Mouse (Mus musculus): ENCODE data around the gene Gm11492. TPM values are rescaled to one million over a fixed set of nuclear protein-coding genes. Genes with fewer than 3 reads are reported as not detected.

Gene Gm11492
- polyA plus RNA-seq, 1 experiment from 2014 or later: not detected

DNA sequence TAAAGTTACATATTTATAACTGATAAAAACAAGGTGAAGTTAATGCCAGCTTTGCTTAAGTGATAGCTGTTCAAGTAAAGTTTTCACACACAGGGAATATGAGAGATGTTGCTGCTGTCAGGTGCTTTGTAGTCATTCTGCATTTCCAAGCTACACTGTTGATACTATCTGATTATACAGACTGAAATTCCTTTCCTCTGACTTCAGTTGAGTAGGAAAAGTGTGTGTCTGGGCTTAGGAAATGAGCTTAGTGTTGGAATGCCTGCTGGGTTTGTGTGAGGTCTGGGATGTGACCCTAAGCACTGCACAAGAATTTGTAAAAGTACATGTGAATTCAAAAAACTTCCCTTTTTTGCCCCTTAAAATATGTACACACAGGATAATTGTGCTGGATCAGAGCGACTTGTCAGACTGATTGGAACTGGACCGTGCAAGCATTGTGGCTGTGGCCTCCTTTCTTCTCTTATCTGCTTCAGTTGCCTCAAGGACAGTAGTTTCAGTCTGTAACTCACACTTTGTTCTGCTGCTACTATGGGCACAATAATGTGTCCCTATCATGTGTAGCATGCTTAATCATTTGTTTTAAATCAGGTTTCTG lies 11.2 kb upstream of the Gm11492 start:
- no peak for ATAC-seq (ENCODE audit: extremely low read depth, insufficient number of reproducible peaks, low FRiP score, low TSS enrichment)
- no peaks in the 10 kb centered on the region for H3K9me3 ChIP-seq
- peaks cover 20% of the 10 kb centered on the region for H3K4me1 ChIP-seq
- H3K4me2 ChIP-seq: no peak overlapping the region
- H3K27me3 ChIP-seq (replicated peaks): no peaks in the 10 kb centered on the region
- WGBS: 14% methylated on average over 2 of the region's 2 CpGs
- peak overlapping the region; percentile 74 for H3K27ac ChIP-seq (replicated peaks)
- H3K4me3 ChIP-seq: no peak overlapping the region
- H3K36me3 ChIP-seq: no peaks in the 10 kb centered on the region
- 0 out of 2 replicates have a peak overlapping the region, but pooled peaks have one; percentile 19 for H3K9ac ChIP-seq

DNA sequence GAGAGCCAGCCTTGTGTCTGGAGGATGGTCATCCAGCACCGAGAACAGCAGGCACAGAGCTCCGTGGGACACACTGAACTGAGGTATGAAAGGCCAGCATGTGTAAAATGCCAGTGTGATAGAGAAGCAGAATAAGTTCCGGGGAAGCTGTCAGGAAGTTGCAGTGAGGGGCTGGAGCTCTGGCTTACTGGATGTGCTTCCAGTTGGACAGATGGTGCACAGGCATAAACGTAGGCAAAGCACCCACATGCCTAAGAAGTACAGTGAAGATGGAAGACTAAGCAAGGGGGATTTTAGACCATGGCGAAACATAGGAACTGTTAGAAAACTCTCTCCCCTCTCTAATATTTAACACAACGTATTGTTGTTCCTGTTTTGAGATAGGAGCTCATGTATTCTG lies 5.2 kb upstream of the Gm11492 start:
- Histone ChIP-seq H3K4me2 (no peak overlapping the region), H3K27ac (replicated peaks) (no peak overlapping the region), H3K27me3 (replicated peaks) (no peaks in the 10 kb centered on the region), H3K4me1 (peaks cover 13% of the 10 kb centered on the region), H3K9ac (no peak overlapping the region), H3K9me3 (no peaks in the 10 kb centered on the region), H3K4me3 (no peak overlapping the region), H3K36me3 (no peaks in the 10 kb centered on the region)
- WGBS: 40% methylated on average over 6 of the region's 6 CpGs
- no peak for ATAC-seq (ENCODE audit: extremely low read depth, insufficient number of reproducible peaks, low FRiP score, low TSS enrichment)

DNA sequence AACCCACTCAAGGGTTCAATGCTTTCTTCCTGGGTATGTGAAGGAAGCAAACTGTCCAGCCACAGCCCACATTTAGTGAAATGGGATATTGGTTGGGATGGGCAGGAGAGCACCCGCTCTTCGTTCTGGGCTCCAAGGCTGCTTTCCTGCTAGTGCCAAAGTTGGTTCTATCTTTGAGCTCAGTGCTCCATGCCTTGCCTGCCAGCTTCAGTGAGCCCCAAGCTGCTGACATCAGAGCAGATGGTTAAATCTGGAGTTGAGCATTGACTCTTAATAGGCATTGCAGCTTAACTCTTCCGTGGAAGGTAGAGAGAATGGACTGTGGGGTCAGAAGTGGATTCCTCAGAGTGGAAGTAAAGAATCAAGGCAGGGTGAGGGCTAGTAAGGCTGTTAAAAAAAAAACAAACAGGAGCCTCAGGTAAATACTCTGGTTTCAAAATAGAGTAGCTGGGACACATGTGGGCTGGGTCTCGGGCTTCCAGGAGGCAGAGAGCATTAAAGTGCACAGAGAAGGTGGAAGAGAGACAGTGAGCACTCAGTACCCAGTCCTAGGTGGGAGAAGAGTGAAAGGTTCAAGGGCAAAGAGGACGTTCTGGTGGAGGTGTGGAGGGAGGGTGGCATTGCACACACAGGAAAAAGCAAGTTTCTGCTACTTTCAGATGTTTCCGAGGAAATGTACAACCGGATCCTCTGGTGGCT lies 2.0 kb downstream of the Gm11492 start, which contains the start of gene Sept4:
Sept4 (plus strand) TSS at position 649 of the 699 bp plus-strand sequence.
- Histone ChIP-seq H3K9me3 (no peaks in the 10 kb centered on the region), H3K9ac (no peak within 1 kb of the TSS), H3K27ac (replicated peaks) (no peak within 1 kb of the TSS), H3K36me3 (no peaks in the 10 kb centered on the region), H3K4me2 (no peak within 1 kb of the TSS), H3K4me3 (no peak within 1 kb of the TSS), H3K27me3 (replicated peaks) (no peaks in the 10 kb centered on the region), H3K4me1 (peaks cover 31% of the 10 kb centered on the region)
- no peak for ATAC-seq (ENCODE audit: extremely low read depth, insufficient number of reproducible peaks, low FRiP score, low TSS enrichment)
- 70% methylated on average over 7 of the region's 7 CpGs for WGBS

DNA sequence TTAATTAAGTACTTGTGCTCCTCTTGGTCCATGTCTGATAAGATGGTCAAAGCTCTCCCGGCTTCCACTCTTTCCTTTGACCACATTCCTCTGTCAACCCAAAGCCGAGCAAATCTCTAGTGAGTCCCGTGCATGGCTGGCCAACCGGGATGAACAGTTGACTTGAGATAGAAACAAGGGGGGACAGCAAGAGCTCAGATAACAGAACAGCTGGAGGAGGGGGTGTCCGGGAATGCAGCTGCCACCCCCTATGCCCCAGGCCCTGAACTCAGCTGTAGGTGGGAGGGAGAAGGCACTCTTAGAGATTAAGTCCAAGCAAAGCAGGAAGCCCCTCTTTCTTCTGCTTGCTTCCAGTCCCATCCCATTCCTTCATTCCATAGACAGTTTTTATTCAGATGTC lies 4.3 kb downstream of the Gm11492 start:
- Histone ChIP-seq H3K4me1 (peaks cover 47% of the 10 kb centered on the region), H3K4me2 (peak overlapping the region; percentile 13), H3K27ac (replicated peaks) (peak overlapping the region; percentile 58), H3K36me3 (no peaks in the 10 kb centered on the region), H3K9me3 (no peaks in the 10 kb centered on the region), H3K9ac (no peak overlapping the region), H3K4me3 (no peak overlapping the region), H3K27me3 (replicated peaks) (no peaks in the 10 kb centered on the region)
- no peak for ATAC-seq (ENCODE audit: extremely low read depth, insufficient number of reproducible peaks, low FRiP score, low TSS enrichment)
- WGBS: 10% methylated on average over 5 of the region's 5 CpGs

DNA sequence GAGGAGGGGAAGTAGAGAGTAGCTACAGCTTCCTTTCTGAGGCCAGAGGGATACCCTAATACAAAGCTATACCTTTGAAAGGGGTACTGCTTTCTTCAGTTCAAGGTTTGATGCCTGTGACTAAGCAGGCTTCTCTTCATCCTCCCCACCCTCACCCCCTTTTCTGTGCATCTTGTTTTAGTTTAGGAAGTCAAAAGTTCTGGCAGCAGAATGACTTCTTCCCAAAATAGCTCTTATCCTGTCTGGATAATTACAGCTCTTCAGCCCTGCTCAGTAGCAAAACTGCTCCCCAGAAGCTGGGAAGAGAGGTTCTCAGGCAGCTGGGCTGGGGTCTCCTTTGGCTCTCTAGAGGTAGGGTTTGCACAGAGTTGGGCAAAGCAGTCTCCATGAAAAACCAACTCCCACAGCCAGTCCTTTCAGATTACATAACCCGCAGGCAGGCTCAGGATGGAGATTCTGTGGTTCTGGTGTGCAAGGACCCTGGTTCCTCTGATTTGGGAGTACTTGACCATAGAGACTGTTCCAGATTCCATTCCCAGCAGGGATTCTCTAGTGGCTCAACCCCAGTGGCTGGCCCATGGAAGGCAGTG lies 5.0 kb downstream of the Gm11492 start:
- Histone ChIP-seq H3K4me1 (peaks cover 47% of the 10 kb centered on the region), H3K27me3 (replicated peaks) (no peaks in the 10 kb centered on the region), H3K27ac (replicated peaks) (peak overlapping the region; percentile 58), H3K4me3 (no peak overlapping the region), H3K9me3 (no peaks in the 10 kb centered on the region), H3K9ac (0 out of 2 replicates have a peak overlapping the region, but pooled peaks have one; percentile 37), H3K4me2 (peak overlapping the region; percentile 13), H3K36me3 (no peaks in the 10 kb centered on the region)
- 65% methylated on average over 1 of the region's 1 CpGs for WGBS
- ATAC-seq (ENCODE audit: extremely low read depth, insufficient number of reproducible peaks, low FRiP score, low TSS enrichment): no peak

DNA sequence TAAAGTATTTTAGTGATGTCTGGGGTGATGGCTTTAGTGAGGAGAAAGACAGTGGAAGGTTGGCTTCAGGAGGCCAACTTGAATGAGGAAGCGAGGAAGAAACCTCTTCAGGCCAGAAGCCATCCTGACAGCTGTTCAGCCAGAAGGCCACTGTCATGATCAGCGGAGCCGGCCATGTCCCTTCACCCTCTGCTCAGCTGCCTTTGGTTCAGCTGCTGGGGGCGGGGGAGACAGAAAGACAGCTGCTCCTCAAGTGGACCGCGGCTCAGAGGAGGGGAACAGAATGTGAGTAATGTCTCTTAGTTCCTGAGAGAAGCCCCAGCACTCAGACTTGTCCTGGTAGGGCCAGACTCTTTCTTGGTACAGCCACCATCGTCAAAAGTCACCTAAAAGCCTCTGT lies 7.3 kb downstream of the Gm11492 start:
- WGBS: 53% methylated on average over 7 of the region's 7 CpGs
- Histone ChIP-seq H3K9ac (no peak overlapping the region), H3K36me3 (no peaks in the 10 kb centered on the region), H3K4me2 (no peak overlapping the region), H3K4me1 (peaks cover 63% of the 10 kb centered on the region), H3K4me3 (no peak overlapping the region), H3K9me3 (no peaks in the 10 kb centered on the region), H3K27me3 (replicated peaks) (no peaks in the 10 kb centered on the region), H3K27ac (replicated peaks) (no peak overlapping the region)
- ATAC-seq (ENCODE audit: extremely low read depth, insufficient number of reproducible peaks, low FRiP score, low TSS enrichment): no peak

DNA sequence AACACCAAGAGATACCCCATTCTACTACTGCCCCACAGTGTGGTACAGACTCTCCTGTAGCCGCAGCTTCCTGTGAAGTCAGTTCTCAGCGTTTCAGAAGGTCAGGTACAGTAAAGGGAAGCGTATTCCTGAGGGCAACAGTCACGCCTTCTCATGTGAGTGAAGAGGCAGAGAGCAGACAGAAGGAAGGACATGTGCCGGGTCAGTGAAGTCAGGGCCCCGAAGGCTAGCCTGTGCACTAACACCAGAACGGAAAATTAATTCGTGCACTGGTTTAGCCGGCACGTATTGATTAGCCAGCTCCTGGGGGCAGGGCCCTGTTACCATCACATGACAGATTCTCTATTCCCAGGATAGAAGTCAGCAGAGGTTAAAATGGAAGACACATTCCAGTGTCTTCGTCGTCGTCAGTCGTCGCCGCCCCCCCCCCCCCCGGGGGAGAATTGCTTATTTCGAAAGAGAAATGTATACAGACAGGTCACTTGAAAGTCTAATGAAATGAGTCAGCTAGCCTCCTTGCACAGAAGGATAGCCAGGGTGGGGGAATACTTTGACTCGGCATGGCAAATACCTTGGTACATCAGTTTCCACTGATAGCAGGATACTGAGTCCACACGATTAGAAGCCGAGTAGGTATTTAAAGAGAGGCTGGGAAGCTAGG lies 8.2 kb downstream of the Gm11492 start:
- no peak overlapping the region for H3K27ac ChIP-seq (replicated peaks)
- no peak for ATAC-seq (ENCODE audit: extremely low read depth, insufficient number of reproducible peaks, low FRiP score, low TSS enrichment)
- no peak overlapping the region for H3K9ac ChIP-seq
- H3K4me2 ChIP-seq: no peak overlapping the region
- 46% methylated on average over 21 of the region's 21 CpGs for WGBS
- no peak overlapping the region for H3K4me3 ChIP-seq
- no peaks in the 10 kb centered on the region for H3K27me3 ChIP-seq (replicated peaks)
- H3K9me3 ChIP-seq: no peaks in the 10 kb centered on the region
- peaks cover 71% of the 10 kb centered on the region for H3K4me1 ChIP-seq
- no peaks in the 10 kb centered on the region for H3K36me3 ChIP-seq

DNA sequence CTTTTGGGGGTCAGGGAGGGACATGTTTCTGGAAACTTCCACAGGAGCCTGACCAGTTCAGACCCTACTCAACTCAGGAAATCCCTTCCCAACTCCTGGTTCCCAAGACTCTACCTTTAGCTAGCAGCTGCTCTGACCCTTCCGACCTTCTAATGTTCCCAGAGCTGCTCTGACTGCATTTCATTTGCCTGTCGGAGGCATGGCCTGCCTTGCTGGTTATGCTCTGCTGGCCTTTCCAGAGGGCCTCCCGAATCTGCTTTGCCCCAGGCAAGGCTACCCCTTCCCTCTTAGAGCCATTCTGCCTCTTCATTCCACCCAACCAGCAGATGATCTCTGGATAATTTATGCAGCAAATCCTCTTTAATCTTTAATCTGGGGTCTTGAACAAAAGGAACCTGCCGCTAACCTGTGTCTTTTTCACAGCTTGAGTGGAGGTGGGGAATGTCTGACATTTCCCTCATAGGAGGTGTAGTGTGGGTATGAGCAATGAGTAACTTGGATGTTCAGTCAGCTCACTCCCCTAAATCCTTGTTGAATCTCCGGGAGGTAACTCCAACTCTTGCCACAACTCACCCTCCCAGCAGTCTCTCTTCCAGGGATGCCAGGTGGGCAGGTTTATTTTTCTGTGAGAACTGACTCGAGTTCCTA lies 11.3 kb downstream of the Gm11492 start:
- 29% methylated on average over 6 of the region's 6 CpGs for WGBS
- Histone ChIP-seq H3K4me3 (peak overlapping the region; percentile 58), H3K4me1 (peaks cover 55% of the 10 kb centered on the region), H3K4me2 (peak overlapping the region; percentile 93), H3K9ac (peak overlapping the region; percentile 81), H3K27me3 (replicated peaks) (no peaks in the 10 kb centered on the region), H3K9me3 (no peaks in the 10 kb centered on the region), H3K36me3 (no peaks in the 10 kb centered on the region), H3K27ac (replicated peaks) (no peak overlapping the region)
- no peak for ATAC-seq (ENCODE audit: extremely low read depth, insufficient number of reproducible peaks, low FRiP score, low TSS enrichment)

DNA sequence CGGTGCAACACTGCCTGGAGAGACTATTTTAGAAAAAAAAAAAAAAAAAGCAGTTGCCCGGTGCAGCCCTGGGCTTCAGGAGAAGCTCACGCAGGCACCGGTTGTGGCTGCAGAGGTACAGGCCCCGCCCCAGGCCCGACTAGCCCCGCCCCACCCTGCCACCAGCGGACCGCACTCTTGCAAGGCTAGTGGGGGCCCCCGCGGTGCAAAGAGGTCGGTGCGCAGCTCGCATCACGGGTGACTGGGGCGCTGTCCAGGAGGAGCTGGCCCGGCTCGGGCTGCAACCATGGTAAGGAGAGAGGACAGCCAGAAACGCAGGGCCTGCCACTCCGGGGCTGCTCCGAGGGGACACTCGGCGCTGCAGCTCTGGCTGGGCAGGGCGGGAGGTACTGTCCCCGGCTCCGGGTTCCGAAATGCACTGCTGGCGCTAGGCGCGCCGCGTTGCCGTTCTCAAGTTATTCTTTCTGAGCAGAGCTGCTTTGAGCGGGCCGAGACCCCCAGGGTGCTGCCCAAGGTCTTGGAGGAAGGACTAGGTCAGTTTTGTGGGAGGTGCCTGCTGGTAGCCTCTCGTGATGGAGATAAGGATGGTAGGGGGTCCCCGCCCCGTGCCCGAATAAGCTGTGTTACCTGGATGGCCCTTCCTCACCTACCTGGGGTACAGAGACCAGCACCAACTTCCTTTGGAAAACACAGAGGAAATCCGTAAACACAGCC lies 12.0 kb downstream of the Gm11492 start:
- H3K4me2 ChIP-seq: peak overlapping the region; percentile 93
- H3K36me3 ChIP-seq: no peaks in the 10 kb centered on the region
- H3K4me3 ChIP-seq: peak overlapping the region; percentile 58
- peak overlapping the region; percentile 81 for H3K9ac ChIP-seq
- H3K9me3 ChIP-seq: no peaks in the 10 kb centered on the region
- no peaks in the 10 kb centered on the region for H3K27me3 ChIP-seq (replicated peaks)
- H3K4me1 ChIP-seq: peaks cover 55% of the 10 kb centered on the region
- ATAC-seq (ENCODE audit: extremely low read depth, insufficient number of reproducible peaks, low FRiP score, low TSS enrichment): peak; percentile 35; the same call in 1 of the 2 replicates
- under 1% methylated on average over 40 of the region's 40 CpGs for WGBS
- peak overlapping the region; percentile 70 for H3K27ac ChIP-seq (replicated peaks)

DNA sequence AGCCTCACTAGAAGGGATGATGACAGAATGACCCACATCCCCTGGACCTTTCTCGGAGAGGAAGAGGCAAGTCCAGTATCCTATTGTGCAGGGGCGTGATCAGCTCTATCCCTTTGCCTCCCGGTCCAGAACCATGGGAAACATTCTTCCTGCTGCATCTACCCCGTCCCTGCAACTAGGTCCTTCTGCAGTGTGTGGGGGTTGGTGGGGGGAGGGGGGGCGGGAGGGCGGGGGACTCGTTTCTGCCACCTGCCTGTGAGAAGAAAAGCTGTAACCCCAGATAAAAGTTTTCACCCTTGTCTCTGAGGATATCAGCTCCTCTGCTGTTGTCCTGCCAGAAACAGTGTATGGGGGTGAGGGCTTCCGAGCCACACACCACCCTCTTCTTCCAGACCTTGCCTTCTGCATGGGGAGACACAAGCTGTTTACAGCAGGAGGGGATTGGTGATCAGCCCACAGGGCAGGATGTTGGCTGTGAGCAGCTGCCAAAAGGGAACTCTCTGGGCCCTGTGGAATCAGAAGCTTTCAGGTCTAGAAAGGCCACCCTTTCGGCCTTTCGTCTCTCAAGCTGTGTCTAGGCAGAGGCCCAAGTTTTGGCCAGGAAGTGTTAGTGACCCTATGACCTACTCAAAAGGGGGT lies 12.6 kb downstream of the Gm11492 start:
- Histone ChIP-seq H3K27ac (replicated peaks) (peak overlapping the region; percentile 72), H3K4me2 (peak overlapping the region; percentile 93), H3K4me1 (peaks cover 52% of the 10 kb centered on the region), H3K4me3 (peak overlapping the region; percentile 58), H3K9me3 (no peaks in the 10 kb centered on the region), H3K36me3 (no peaks in the 10 kb centered on the region), H3K9ac (peak overlapping the region; percentile 81), H3K27me3 (replicated peaks) (no peaks in the 10 kb centered on the region)
- no peak for ATAC-seq (ENCODE audit: extremely low read depth, insufficient number of reproducible peaks, low FRiP score, low TSS enrichment)
- WGBS: 16% methylated on average over 10 of the region's 10 CpGs

All from heart, embryonic 13.5 days (tissue).